Mouse (Mus musculus) naive thymus-derived CD4-positive, alpha-beta T cell, adult 2 months (primary cell): Measurements from ENCODE around the gene Tex45.

ENCODE experiments used
- DNase-seq: peaks from one replicate; pipeline ENCODE4 v3.0.0-alpha.2; 2011; ENCODE audit warnings: low read depth

The Tex45 gene

DNA sequence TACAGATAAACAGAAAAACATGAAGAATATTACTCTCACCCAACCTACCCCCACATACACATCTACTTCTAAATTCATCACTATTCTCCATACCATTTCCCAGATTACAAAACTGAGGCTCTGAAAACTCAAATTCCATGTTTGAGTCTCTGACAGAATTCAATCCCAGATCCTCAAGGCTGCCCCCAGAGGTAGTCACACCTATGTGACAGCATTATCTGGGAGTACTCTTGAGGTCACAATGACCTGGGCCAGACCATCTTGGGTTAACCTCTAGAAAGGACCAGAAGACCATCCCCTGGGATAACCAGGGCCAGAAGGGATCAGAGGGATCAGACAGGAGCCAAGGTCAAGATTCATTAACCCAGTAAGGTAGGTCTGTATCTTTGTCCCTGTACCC lies at the start of gene Tex45:
Gene Tex45 (plus strand): TSS at position 301 of the 400 bp plus-strand sequence.
- DNase-seq = no peak

DNA sequence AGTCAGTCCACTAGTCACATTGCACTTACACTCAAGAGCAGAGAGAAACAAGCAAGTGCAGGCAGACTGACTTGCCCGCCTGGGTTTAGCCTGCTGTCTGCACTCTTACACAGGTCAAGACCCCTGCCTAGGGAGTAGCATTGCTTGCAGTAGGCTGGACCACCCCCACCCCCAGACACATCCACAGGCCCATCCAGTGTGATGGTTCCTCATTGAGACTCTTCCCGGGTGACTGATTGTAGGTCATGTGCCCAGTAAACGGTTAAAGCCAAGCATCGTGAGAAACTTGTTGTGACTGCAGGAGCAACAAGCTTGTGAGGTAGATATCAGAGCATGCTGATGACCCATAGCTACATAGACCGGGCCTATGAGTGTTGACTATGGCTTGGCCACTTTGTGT lies 49.2 kb upstream of the Tex45 start:
- no peak for DNase-seq

DNA sequence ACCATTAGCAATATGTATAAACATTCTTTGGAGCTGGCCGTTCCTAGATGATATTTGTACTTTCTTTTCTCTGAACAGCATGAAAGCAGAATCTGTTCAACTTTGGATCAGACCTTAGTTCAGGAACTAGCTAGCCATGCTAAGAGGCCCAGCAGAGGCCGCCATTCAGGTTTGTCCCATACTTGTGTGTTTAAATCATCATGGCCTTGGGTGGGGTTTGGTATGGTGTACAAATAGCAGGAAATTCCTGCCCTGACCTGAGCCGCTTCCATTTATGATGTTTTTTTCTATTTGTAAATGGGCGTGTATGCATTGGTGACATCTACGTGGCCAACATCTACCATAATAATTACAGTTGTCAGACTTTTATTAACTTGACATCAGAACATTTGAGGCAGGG lies 45.4 kb upstream of the Tex45 start:
- DNase-seq = no peak

DNA sequence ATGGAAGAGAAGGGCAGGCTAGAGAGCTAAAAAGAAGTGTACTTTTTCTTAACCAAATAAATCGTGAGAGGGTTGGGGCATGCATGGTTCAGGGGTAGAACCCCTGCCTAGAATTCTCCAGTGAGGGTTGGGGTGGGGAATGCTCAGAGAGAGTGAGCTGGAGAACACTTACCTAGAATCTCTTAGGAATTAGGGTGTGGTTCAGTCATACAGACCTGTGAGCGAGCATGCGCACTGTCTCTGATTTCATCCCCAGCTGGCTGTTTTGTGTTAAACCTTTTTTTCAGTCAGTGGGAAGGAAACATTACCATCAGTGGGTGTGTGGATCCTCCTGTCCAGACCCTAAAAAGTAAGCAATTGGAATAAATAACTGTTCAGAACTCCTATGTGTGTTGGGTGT lies 44.5 kb upstream of the Tex45 start:
- DNase-seq = no peak

DNA sequence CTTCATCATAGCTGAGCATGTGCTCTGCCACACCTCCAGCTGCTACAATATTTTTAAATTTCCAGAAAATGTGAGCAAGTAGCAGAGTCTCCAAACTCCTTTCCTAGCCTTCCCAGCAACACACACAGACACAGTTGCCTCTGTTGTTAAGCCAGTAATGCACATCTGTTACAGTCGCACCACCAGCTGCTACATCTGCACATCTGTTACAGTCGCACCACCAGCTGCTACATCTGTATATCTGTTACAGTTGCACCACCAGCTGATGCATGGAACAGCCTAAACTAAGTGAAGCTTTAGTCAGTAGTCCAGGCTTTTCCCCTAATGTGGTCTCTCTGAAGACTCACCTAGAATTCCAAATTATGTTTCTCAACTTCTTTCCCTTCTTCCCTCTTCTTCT lies 42.2 kb upstream of the Tex45 start:
- no peak for DNase-seq

DNA sequence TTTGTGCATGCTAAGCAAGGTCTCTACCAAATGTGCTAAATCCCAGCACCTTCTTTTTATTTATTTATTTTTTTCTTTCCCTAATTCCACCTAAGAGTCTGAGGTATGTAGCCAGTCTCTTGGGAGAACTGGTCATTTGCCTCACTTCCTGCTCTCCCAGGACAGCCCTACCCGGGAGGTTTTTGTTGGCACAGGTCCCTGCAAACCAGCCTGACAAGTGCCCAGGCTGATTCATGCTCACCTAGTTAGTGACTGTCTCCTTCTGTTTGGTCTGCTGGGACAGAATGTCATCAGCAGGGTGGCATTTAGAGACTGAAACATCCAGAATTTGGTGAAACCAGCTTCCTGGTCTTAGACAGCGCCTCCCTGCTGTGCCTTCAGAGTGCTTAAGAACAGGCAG lies 40.7 kb upstream of the Tex45 start:
- DNase-seq = no peak

DNA sequence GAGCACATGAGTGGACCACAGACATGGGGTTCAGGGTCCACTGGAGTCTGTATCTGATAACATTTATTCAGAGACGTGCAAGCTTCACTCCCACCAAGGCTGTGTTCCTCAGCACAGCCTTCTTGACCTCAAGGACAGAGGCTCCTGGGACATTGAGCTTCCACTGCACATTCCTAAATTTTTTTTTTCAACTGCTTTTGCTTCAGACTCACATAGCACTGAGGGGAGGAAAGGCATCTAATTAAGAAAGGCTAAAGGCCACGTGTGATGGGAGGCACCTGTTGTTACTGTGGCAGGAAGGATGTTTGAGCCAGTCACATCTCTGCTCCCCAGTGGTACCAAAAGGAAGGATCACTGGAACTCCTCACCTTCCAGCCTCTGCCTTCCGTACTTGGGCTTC lies 39.5 kb upstream of the Tex45 start:
- DNase-seq = no peak

DNA sequence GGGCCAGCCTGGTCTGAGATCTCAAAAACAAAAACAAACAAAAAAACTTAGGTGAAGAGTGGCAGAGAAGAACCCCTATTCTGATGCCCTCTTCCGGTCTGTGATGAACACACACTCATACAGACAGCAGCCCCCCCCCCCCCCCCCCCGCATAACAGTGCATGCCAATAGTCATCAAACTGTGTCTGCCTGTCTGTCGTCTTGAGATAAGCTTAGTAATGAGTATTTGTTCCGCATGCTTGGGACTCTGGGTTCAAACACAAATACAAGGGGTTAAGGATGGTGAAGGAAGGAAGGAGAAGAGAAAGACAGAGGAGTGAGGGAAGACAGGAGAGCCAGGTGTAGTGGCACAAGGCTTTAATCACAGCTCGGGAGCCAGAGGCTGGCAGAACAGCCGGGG lies 34.2 kb upstream of the Tex45 start:
- DNase-seq = no peak

DNA sequence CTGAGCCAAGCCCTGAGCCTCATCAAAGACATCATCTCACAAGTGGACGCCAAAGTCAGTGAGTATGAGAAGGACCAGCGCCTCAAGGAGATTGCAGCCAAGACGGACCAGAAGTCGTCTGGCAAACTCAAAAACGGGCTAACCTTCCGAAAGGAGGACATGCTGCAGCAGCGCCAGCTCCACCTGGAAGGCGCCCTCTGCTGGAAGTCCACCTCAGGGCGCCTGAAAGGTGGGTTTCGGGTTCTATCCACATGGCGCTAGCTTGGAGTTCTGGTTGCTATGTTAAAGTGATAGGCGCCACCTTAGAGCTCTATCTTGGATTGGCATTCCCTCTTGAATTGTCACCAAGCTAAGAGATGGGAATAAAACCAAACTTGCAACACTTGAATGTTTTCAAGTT lies 31.2 kb upstream of the Tex45 start:
- peak; percentile 44 for DNase-seq

DNA sequence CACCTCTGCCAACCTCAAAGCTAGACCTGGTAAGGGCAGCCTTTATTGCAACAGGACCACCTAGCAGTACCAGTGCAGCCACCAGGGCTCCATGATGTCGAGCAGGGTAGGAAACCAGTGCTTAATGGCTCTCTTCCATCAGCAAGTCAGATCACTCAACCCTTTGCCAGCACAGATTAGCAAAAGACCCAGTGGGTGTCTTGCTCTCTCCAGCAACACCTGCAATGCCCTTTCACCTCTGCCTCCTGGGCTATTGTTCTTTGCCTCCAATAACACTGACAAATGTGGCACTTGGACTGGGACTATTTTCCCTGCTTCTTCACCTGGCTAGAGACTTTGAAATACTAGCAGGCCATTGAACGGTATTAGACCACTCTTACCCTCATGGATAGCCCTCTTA lies 21.4 kb upstream of the Tex45 start:
- no peak for DNase-seq

DNA sequence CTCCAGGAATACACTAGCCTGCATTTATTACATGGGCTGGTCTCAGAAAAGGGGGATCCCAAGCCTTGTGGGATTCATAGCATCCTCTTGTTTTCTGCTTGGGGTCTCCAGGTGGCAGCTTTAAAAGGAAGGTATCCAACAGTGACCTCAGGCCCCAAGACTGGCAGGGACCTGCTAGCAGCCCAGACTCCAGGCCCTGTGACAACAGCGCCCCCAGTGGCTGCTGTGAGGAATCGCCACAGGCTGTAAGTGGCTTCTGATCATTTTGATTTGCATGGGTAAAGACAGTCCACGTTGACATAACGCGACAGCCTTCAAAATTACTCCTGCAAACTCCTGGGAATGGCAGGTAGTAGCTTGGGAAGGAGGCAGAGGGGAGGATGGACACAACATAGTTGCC lies 20.0 kb upstream of the Tex45 start:
- DNase-seq = peak; percentile 68

DNA sequence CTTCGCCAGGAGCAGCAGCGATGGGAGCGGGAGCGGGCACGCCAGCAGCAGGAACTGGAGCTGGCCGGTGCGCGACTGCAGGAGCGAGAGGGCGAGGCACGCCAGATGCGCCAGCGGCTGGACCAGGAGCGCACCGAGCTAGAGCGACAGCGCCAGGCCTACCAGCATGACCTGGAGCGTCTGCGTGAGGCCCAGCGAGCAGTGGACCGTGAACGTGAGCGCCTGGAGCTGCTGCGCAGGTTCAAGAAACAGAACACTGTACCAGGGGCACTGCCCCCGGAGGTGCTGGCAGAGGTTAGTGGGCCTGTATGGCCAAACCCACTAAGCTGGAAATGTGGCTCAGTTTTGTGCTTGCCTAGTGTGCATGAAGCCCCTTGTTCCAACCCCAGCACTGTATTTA lies 18.7 kb upstream of the Tex45 start:
- no peak for DNase-seq

DNA sequence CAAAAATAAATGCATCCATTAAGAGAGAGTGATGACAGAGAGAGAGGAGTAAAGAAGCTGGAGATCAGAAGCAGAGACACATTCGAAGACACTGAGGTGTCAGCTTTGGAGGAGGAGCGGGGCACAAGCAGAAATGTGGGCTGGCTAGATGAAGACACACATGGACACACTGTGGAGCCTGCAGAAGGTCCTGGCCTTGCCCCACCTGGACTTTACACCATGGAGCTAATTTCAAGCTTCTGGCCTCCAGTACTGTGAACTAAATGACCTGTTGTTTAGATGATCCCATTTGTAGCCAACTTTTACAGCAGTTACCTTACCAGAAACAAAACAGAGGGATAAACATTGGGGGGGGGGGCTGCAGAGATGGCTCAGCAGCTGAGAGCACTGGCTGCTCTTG lies 7.4 kb upstream of the Tex45 start:
- no peak for DNase-seq

DNA sequence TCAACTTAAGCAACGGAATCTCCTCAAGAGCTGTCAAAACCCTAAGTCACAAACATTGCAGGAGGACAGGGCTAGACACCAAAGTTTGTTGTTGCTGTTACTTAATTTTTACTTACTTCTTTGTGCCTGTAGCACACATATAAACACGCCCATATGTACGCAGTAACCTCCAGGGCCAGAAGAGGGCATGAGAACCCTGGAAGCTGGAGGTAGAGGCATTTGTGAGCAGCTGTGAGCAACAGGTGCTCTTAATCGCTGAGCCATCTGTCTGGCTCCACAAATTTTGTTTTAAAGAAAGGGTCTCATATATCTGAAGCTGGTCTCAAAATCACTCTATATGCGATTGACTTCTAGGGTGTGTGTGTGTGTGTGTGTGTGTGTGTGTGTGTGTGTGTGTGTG lies 6.4 kb upstream of the Tex45 start:
- peak; percentile 58 for DNase-seq

DNA sequence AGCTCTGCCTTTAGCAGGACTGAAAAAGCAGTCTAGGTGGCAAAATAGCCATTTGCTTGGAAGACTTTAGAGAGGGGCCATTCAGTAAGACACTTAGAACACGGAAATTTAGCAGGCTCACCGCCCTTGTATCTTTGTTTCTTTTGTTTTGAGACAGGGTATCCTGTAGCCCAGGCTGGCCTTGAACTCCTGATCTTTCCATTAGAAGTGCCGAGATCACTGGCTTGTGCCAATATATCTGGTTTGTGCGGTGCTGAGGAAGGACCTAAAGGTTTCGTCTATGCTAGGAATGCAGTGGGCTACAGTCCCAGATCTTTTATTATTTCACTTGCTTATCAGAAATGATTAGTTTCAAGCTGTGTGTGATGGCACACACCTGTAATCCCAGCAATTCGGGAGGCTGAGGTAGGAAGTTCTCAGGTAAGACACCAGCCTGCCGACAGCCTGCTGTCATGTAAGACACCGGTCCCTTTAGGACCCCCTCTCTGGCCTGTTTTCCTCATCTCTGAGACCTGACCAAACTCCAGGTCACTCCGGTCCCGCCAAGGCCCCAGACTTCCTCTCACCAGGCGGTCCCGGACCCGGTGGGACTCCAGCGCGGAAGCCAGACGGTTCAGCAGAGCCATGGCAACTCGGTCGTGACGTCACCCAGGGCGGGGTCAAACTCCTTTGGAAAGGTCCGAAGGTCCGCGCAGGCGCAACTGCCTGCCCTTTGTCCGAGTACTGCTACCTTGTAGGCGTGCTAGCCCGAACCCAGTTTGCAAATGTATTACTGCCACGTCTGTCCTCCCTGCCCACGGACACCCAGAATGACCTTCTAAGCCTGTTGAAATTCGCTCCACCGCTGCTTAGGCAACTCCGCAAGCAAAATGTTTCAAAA lies 3.4 kb upstream of the Tex45 start, which contains the start of gene Pex11g:
Gene Pex11g (minus strand): TSS at position 675 of the 880 bp plus-strand sequence.
- peak; percentile 84 for DNase-seq

DNA sequence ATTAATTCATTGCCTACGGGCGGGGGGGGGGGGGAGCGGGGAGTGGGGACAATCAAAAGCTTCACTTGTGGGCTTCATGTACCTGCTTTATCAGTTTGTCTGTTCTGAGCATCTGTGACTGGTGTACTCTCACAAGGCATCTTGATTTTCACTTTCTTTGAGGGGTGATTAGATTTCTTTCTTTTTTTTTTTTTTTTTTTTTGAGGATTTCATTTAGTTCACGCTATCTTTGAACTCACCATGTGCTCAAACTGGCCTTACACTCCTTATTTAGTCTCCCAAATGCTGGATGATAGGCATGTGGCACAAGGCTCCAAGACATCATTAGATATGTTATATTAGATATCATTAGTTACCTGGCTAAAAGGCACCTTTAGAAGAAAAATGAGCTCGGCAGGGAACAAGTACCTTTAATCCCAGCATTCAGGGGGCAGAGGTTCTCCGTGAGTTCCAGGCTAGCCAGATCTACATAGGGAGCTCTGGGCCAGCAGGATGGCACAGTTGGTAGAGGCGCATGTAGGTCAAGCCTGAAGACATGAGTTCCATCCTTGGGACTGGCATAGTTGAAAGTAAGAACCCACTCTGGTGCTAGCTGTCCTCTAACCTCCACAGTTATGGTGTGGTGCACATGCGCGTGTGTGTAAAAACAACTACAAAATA lies 2.6 kb upstream of the Tex45 start:
- DNase-seq = peak; percentile 28

DNA sequence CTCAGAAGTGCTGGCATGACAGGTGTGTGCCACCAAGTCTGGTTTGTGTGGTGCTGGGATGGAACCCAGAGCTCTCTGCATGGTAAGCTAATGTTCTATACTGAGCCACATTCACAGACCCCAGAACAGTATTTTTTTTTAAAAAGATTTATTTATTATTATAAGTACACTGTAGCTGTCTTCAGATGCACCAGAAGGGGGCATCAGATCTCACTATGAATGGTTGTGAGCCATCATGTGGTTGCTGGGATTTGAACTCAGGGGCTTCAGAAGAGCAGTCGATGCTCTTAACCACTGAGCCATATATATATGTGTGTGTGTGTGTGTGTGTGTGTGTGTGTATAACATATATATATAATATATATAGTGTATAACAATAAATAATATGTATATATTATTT lies 1.8 kb upstream of the Tex45 start:
- peak; percentile 29 for DNase-seq

DNA sequence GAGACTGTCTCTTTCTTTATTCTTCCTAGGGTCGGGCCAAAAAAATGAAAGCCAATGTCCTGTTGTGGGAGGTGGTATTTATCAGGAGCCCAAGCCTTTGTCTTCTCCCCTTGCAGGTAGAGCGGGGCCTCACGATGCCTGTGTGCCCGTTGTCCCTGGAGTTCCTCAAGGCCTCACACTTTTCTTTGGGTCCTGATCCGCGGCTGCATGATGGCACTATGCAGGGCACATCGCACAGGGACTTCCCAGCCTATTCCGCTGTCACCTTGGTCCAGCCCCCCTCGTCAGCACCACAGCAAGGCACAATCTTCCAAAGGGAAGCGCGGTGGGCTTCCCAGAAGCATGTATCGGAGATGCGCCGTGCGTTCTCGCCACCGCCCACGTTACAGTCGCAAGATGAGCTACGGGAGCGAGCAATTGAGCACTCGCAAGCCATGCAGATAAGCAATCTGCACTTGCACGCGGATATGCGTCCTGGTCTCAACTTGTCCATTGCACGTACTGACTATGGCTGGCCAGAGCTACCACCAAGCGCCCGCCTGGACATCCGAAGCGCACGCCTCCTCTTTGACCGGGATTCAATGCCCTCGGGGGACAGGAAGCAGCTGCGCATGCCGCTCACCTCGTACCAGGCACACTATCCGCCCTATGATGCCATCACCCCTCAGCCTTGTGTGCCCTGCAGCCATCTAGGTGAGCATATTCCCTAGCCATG lies 5.2 kb downstream of the Tex45 start:
- no peak for DNase-seq

DNA sequence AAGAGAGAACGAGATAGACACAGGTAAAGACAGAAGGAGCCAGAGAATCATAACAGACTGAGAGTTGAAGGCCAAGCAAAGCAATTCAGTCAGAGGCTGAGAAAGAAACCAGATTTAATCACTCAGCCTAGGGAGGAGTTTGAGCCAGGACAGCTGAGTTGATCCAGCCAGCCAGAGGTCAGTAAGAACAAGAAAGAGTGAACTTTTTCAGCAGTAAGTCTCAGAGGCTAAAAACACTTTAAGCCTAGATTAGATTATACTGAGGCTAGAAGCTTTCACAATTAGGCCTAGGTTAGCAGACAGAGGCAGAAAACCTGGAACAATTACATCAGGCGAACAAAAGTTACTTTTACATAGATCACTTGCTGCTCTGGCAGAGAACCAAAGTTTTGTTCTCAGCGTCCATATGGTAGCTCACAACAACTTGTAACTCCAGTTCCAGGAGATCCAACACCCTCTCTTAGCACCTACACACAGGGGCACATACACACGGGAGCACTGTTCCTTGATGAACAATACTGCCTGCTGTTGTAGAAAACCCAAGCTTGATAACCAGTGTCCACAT lies 9.6 kb downstream of the Tex45 start:
- DNase-seq = no peak

DNA sequence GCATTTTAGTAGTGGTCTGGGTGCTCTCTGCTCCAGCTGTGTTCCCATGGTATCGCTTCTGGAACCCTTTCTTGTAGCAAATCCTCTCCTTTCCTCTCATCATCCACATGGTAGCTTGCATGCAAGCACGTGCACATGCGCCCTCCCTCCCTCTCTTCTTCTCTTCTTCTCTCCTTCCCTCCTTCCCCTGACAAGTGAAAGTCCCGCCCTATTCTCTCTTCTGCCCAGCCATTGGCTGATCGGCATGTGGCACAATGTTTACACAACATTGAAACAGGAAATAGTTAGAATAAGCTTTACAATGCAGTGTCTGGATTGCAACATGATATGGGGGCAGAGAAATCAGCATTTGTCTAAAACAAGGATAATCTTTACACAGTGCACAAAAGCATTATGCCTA lies 10.9 kb downstream of the Tex45 start:
- DNase-seq = no peak

DNA sequence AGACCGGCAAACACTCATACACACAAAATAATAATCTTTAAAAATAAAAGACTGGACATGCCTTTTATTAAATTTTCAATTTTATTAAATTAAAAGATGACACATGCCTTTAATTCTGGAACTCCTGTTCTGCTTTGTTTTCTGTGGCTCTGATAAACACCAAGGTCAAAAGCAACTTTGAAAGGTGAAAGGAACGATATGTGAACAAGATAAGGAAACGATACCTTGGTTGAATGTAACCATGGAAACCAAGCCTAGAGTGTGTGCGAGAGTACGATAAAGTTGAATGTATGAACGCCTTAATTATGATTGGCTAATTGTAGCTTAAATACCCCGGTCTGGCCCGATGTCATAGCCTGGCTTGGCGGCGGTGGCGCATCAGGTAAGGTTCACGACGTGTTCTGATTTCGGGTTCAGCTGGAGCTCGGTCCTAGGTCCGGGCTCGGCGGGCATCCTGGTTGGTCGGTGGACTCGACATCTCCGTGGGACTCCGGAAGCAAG lies 11.6 kb downstream of the Tex45 start:
- no peak for DNase-seq

DNA sequence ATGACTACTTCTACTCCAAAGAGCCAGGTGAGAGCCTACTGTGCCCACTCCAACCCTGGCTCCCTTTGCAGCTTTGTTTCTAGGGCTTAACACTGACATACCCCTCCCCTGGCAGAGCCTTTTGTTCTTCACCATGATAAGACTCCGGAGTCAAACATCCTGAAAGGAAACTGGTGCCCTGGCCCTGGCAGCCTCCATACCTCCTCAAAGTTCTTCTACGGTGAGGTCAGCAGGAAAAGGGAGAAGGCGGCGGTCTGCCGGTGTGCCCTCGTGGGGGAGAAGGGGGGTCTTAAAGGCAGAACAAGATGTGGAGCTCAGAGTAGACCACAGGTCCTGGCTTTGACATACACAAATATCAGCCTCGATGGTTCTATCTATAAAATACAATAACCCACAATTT lies 12.9 kb downstream of the Tex45 start:
- no peak for DNase-seq
